Mouse (Mus musculus): ENCODE data around the gene Zfp965.
"Not testable (repeated sequence)": the region's sequence is repeated elsewhere in the genome, so short reads cannot be mapped to it uniquely, and the experiment has no call there.

Gene Zfp965

DNA sequence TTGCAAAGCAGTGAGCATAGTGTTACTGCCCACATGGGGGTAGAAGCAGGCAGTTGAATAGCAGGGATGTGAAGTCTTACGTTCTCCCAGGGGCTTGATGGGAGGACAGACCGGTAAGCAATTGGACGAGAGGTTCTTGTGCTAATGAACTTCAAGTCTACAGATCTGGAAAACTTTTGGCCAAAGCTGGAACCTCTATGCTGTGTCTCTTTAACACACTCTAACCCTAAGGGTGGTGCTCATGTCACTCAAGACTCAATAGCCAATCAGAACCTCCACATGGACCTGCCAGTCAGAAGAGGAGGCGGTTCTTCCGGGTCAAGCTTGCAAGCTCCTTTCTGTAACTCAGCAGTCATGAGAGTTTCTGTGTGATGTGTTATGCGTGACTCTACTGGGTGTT is at the start of gene Zfp965:
Gene Zfp965, plus strand, starts transcription at position 301 of the 400 bp plus-strand sequence.
- DNase-seq (ENCODE audit: extremely low spot score), result not testable (repeated sequence)

DNA sequence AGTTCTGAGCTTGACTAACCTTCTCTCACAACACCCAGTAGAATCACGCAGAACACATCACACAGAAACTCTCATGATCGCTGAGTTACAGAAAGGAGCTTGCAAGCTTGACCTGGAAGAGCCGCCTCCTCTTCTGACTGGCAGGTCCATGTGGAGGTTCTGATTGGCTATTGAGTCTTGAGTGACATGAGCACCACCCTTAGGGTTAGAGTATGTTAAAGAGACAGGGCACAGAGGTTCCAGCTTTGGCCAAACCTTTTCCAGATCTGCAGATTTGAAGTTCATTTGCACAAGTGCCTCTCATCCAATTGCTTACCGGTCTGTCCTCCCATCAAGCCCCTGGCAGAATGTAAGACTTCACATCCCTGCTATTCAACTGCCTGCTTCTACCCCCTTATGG is 34.1 kb upstream of the Zfp965 start, which contains the start of gene Gm4724:
Gene Gm4724, minus strand, starts transcription at position 101 of the 400 bp plus-strand sequence.
- DNase-seq (ENCODE audit: extremely low spot score), result not testable (repeated sequence)

Data from embryo, embryonic 9.5 days (tissue).